Mouse (Mus musculus) spleen, adult 2 months (tissue): ENCODE data around the gene Trmt112. TPM values are rescaled to one million over a fixed set of nuclear protein-coding genes. Genes with fewer than 3 reads are reported as not detected.

ENCODE experiments used
- DNase-seq, 2 experiments: peaks; one replicate each; pipeline versions ENCODE4 v3.0.0 to v3.0.0-alpha.2; 2012 to 2021; ENCODE audit warnings: low spot score in 2 of 2, low read depth in 1 of 2
- H3K27ac ChIP-seq: fragments of 200-500 bp; 2 replicates; pipeline ENCODE4 v1.5.1; 2012; ENCODE audit warnings: low read length, inconsistent platforms; ENCODE audit not compliant: insufficient read depth
- H3K27me3 ChIP-seq: fragments of 200-500 bp; 2 replicates; pipeline ENCODE4 v1.6.1; 2012; ENCODE audit warnings: mild to moderate bottlenecking, moderate library complexity, low read length, inconsistent platforms; ENCODE audit not compliant: control insufficient read depth, insufficient read depth
- H3K36me3 ChIP-seq: fragments of 200-500 bp; 2 replicates; pipeline ENCODE4 v1.6.1; 2012; ENCODE audit warnings: mild to moderate bottlenecking, low read length, inconsistent platforms; ENCODE audit not compliant: control insufficient read depth, insufficient read depth
- H3K4me1 ChIP-seq: fragments of 200-500 bp; 2 replicates; pipeline ENCODE4 v1.6.1; 2011; ENCODE audit warnings: inconsistent platforms; ENCODE audit not compliant: control insufficient read depth, insufficient read depth, insufficient read length
- H3K4me3 ChIP-seq: fragments of 200-500 bp; 2 replicates; pipeline ENCODE4 v1.5.1; 2011; ENCODE audit warnings: mild to moderate bottlenecking, inconsistent platforms; ENCODE audit not compliant: insufficient read depth, insufficient read length; ENCODE audit errors: extremely low read depth
- CTCF ChIP-seq: fragments of 200-500 bp; IDR thresholded peaks from 2 replicates; pipeline ENCODE4 v1.5.1; 2011; ENCODE audit warnings: mild to moderate bottlenecking, inconsistent platforms; ENCODE audit not compliant: insufficient read depth, insufficient read length, insufficient replicate concordance; ENCODE audit errors: extremely low read depth
- POLR2A ChIP-seq: fragments of 200-500 bp; IDR thresholded peaks from 2 replicates; pipeline ENCODE4 v1.6.1; 2011; ENCODE audit warnings: low read depth, low read length, inconsistent platforms
- WGBS: fragments of 180-500 bp; shearing (Covaris S2); methylation state at CpG from one replicate; pipeline ENCODE4 v1.1.7; 2018; 5-methylcytosine and 5-hydroxymethylcytosine counted together
- polyA plus RNA-seq: library from polyadenylated mRNA; depleted of rRNA; stranded (reverse); fragments of >200 nt; gene quantifications from 2 replicates; pipeline ENCODE4 v1.2.3, GENCODE M21; 2012

The Trmt112 gene
- polyA plus RNA-seq, 1 experiment = 135 TPM

GRCm38 (mm10) chr19:6934195-6934977 is 24.9 kb downstream of the Trmt112 start, which contains the start of gene Kcnk4:
Gene Kcnk4 (minus strand): TSS chr19:6934515.
- TF ChIP-seq POLR2A (no peak), CTCF (no peak)
- DNase-seq = no peak
- Histone ChIP-seq H3K27ac (no peak within 1 kb of the TSS), H3K4me3 (peak within 1 kb of the TSS; percentile 22; the same call in 1 of the 2 replicates), H3K4me1 (peaks cover 6% of the 10 kb centered on the region; the same call in 1 of the 2 replicates), H3K36me3 (no peaks in the 10 kb centered on the region), H3K27me3 (peaks cover 17% of the 10 kb centered on the region)
- 16% methylated on average over 23 of the region's 23 CpGs for WGBS

GRCm38 (mm10) chr19:6936299-6936698 is 26.8 kb downstream of the Trmt112 start:
- H3K27me3 ChIP-seq = peaks cover 17% of the 10 kb centered on the region
- no peak overlapping the region for H3K4me3 ChIP-seq
- no peak for DNase-seq
- H3K4me1 ChIP-seq = peaks cover 8% of the 10 kb centered on the region
- TF ChIP-seq POLR2A = no peak
- TF ChIP-seq CTCF = no peak; the same call in 1 of the 2 replicates
- H3K36me3 ChIP-seq = no peaks in the 10 kb centered on the region
- WGBS = 35% methylated on average over 3 of the region's 3 CpGs
- no peak overlapping the region for H3K27ac ChIP-seq

- peaks cover 8% of the 10 kb centered on the region for H3K4me1 ChIP-seq
- peaks cover 12% of the 10 kb centered on the region for H3K27me3 ChIP-seq
- no peak for TF ChIP-seq CTCF
- TF ChIP-seq POLR2A = no peak
- H3K36me3 ChIP-seq = no peaks in the 10 kb centered on the region
- no peak for DNase-seq
- no peak overlapping the region for H3K4me3 ChIP-seq
- 89% methylated on average over 16 of the region's 16 CpGs for WGBS
- H3K27ac ChIP-seq = no peak overlapping the region
Observed at GRCm38 (mm10) chr19:6937541-6938465, 28.3 kb downstream of the Trmt112 start.

- no peaks in the 10 kb centered on the region for H3K36me3 ChIP-seq
- DNase-seq = no peak
- H3K4me1 ChIP-seq = peaks cover 2% of the 10 kb centered on the region
- H3K4me3 ChIP-seq = no peak overlapping the region
- H3K27me3 ChIP-seq = peaks cover 3% of the 10 kb centered on the region; the same call in 1 of the 2 replicates
- WGBS = 94% methylated on average over 20 of the region's 20 CpGs
- H3K27ac ChIP-seq = no peak overlapping the region
- TF ChIP-seq POLR2A (no peak), CTCF (no peak)
Observed at GRCm38 (mm10) chr19:6939106-6940002, 29.9 kb downstream of the Trmt112 start.

- peak overlapping the region; percentile 69 for H3K4me3 ChIP-seq
- H3K36me3 ChIP-seq = no peaks in the 10 kb centered on the region
- TF ChIP-seq CTCF = no peak
- no peak for TF ChIP-seq POLR2A
- H3K4me1 ChIP-seq = peaks cover 2% of the 10 kb centered on the region
- DNase-seq = no peak
- 30% methylated on average over 28 of the region's 29 CpGs for WGBS
- H3K27me3 ChIP-seq = no peaks in the 10 kb centered on the region
- peak overlapping the region; percentile 39; the same call in 1 of the 2 replicates for H3K27ac ChIP-seq
Observed at GRCm38 (mm10) chr19:6940396-6941351, 31.2 kb downstream of the Trmt112 start.
